15 mouse cellular contexts compared by ENCODE assay signal in genomic region chr8:79370646-79371290, GRCm38 (mm10). TPM values are rescaled to one million over a fixed set of nuclear protein-coding genes. Genes with fewer than 3 reads are reported as not detected.
DNase-seq lines count a peak whose midpoint lies in the region; ATAC-seq and TF ChIP-seq lines count a peak whose summit lies in the region.
"Had no signal": no experiment of that assay in that cellular context is flagged by ENCODE, and none has a peak within 500 bp of the region (broad histone marks: within the 10 kb centered on the region; RNA-seq: fewer than 3 reads in every experiment).

No protein-coding gene starts in this region.

- no peak for ATAC-seq in liver, embryonic 15.5 days (ENCODE audit: insufficient read depth)
- no peak for ATAC-seq in liver, embryonic 11.5 days (replicated peaks; ENCODE audit: low FRiP score)
- peak; percentile 84 for ATAC-seq in activated CD4-positive, CD25-positive, alpha-beta regulatory T cell, adult 4 months
- no peak for ATAC-seq in intestine, postnatal 0 days
- ATAC-seq in stomach, embryonic 15.5 days (ENCODE audit: insufficient read depth, low FRiP score, low read depth), result no peak
- ATAC-seq in erythroblast, adult 5-6 weeks (replicated peaks; ENCODE audit: low FRiP score, poor library complexity, severe bottlenecking), result no peak
- ATAC-seq in heart, embryonic 11.5 days (replicated peaks; ENCODE audit: insufficient number of reproducible peaks, low FRiP score, low TSS enrichment), result no peak
- ATAC-seq: midbrain, embryonic 15.5 days had no signal

- DNase-seq in liver, embryonic 11.5 days (ENCODE audit: low spot score), result no peak
- no peak for DNase-seq in adrenal gland, adult 8-10 months
- DNase-seq: adrenal gland, postnatal 14 days; cerebellum, adult 18-20 months; kidney, adult 11 months; lung, postnatal 10 days; right cerebral cortex, postnatal 14 days had no signal

- H3K4me1 ChIP-seq in liver, embryonic 15.5 days (replicated peaks), result peaks cover 48% of the 10 kb centered on the region
- peaks cover 27% of the 10 kb centered on the region for H3K4me1 ChIP-seq in liver, embryonic 11.5 days (replicated peaks; ENCODE audit: control insufficient read depth, insufficient read depth, low read length)
- peaks cover 22% of the 10 kb centered on the region for H3K4me1 ChIP-seq in intestine, postnatal 0 days (replicated peaks; ENCODE audit: control insufficient read depth, insufficient read depth, low read length)
- H3K4me1 ChIP-seq in stomach, embryonic 15.5 days, result peaks cover 26% of the 10 kb centered on the region
- H3K4me1 ChIP-seq in heart, embryonic 11.5 days (ENCODE audit: control insufficient read depth, insufficient read depth, low read length), result peaks cover 22% of the 10 kb centered on the region

- H3K36me3 ChIP-seq in liver, embryonic 15.5 days (replicated peaks), result no peaks in the 10 kb centered on the region
- peaks cover 3% of the 10 kb centered on the region; the same call in 1 of the 2 replicates for H3K36me3 ChIP-seq in liver, embryonic 11.5 days (ENCODE audit: control insufficient read depth, insufficient read depth, low read length)
- H3K36me3 ChIP-seq in intestine, postnatal 0 days (ENCODE audit: control insufficient read depth, insufficient read depth), result peaks cover 16% of the 10 kb centered on the region; the same call in 1 of the 2 replicates
- H3K36me3 ChIP-seq in stomach, embryonic 15.5 days, result peaks cover 18% of the 10 kb centered on the region; the same call in 1 of the 2 replicates
- H3K36me3 ChIP-seq in heart, embryonic 11.5 days (ENCODE audit: control insufficient read depth, insufficient read depth, low read length), result 0 out of 2 replicates have a peak, but pooled peaks cover 7% of the 10 kb centered on the region

- H3K4me3 ChIP-seq in liver, embryonic 15.5 days (replicated peaks), result no peak overlapping the region
- no peak overlapping the region for H3K4me3 ChIP-seq in liver, embryonic 11.5 days (ENCODE audit: low read depth, low read length)
- H3K4me3 ChIP-seq in intestine, postnatal 0 days (ENCODE audit: low read depth, low read length), result peak overlapping the region; percentile 29
- no peak overlapping the region; the same call in 1 of the 2 replicates for H3K4me3 ChIP-seq in stomach, embryonic 15.5 days (replicated peaks)
- no peak overlapping the region for H3K4me3 ChIP-seq in heart, embryonic 11.5 days (ENCODE audit: low read depth, low read length)
- H3K4me3 ChIP-seq: heart, embryonic 15.5 days; midbrain, embryonic 15.5 days had no signal

- H3K9me3 ChIP-seq in liver, embryonic 15.5 days (replicated peaks), result no peaks in the 10 kb centered on the region
- no peaks in the 10 kb centered on the region for H3K9me3 ChIP-seq in liver, embryonic 11.5 days (ENCODE audit: control insufficient read depth, low read length)
- H3K9me3 ChIP-seq in intestine, postnatal 0 days (ENCODE audit: control insufficient read depth), result no peaks in the 10 kb centered on the region
- H3K9me3 ChIP-seq in stomach, embryonic 15.5 days, result no peaks in the 10 kb centered on the region
- no peaks in the 10 kb centered on the region for H3K9me3 ChIP-seq in heart, embryonic 11.5 days (replicated peaks; ENCODE audit: control insufficient read depth, low read length)
- H3K9me3 ChIP-seq: heart, embryonic 15.5 days; midbrain, embryonic 15.5 days had no signal

- H3K4me2 ChIP-seq in liver, embryonic 15.5 days, result peak overlapping the region; percentile 10; the same call in 1 of the 2 replicates
- no peak overlapping the region for H3K4me2 ChIP-seq in liver, embryonic 11.5 days
- peak overlapping the region; percentile 64 for H3K4me2 ChIP-seq in intestine, postnatal 0 days (replicated peaks; ENCODE audit: low read depth)
- peak overlapping the region; percentile 14; the same call in 1 of the 2 replicates for H3K4me2 ChIP-seq in stomach, embryonic 15.5 days
- no peak overlapping the region for H3K4me2 ChIP-seq in heart, embryonic 11.5 days
- H3K4me2 ChIP-seq: heart, embryonic 15.5 days; midbrain, embryonic 15.5 days had no signal

- 70% methylated on average over 12 of the region's 12 CpGs for WGBS in liver, embryonic 15.5 days (ENCODE audit: insufficient replicate concordance)
- WGBS in liver, embryonic 11.5 days, result 88% methylated on average over 12 of the region's 12 CpGs
- WGBS in intestine, postnatal 0 days, result 46% methylated on average over 12 of the region's 12 CpGs
- 80% methylated on average over 12 of the region's 12 CpGs for WGBS in stomach, embryonic 15.5 days
- WGBS in heart, embryonic 11.5 days (ENCODE audit: insufficient replicate concordance), result 89% methylated on average over 12 of the region's 12 CpGs

- no peaks in the 10 kb centered on the region for H3K27me3 ChIP-seq in liver, embryonic 15.5 days
- no peaks in the 10 kb centered on the region for H3K27me3 ChIP-seq in liver, embryonic 11.5 days (replicated peaks; ENCODE audit: control insufficient read depth, insufficient read depth, low read length)
- H3K27me3 ChIP-seq in intestine, postnatal 0 days (replicated peaks; ENCODE audit: control insufficient read depth, insufficient read depth, low read length), result no peaks in the 10 kb centered on the region
- H3K27me3 ChIP-seq in stomach, embryonic 15.5 days (replicated peaks), result no peaks in the 10 kb centered on the region
- H3K27me3 ChIP-seq in heart, embryonic 11.5 days (ENCODE audit: control insufficient read depth, insufficient read depth, low read length), result no peaks in the 10 kb centered on the region
- H3K27me3 ChIP-seq: heart, embryonic 15.5 days; midbrain, embryonic 15.5 days had no signal

- no peak for TF ChIP-seq CTCF in intestine, postnatal 0 days (IDR thresholded peaks at IDR 0.05; ENCODE audit: low read depth)

- no peak overlapping the region for H3K9ac ChIP-seq in liver, embryonic 15.5 days
- H3K9ac ChIP-seq in liver, embryonic 11.5 days (ENCODE audit: low read depth, low read length), result no peak overlapping the region
- peak overlapping the region; percentile 11; the same call in 1 of the 2 replicates for H3K9ac ChIP-seq in intestine, postnatal 0 days (ENCODE audit: low read depth, low read length)
- no peak overlapping the region for H3K9ac ChIP-seq in stomach, embryonic 15.5 days
- no peak overlapping the region for H3K9ac ChIP-seq in heart, embryonic 11.5 days (ENCODE audit: low read depth, low read length)
- H3K9ac ChIP-seq: heart, embryonic 15.5 days; midbrain, embryonic 15.5 days had no signal

- no peak overlapping the region for H3K27ac ChIP-seq in liver, embryonic 15.5 days (replicated peaks)
- H3K27ac ChIP-seq in liver, embryonic 11.5 days (ENCODE audit: low read depth, low read length), result no peak overlapping the region
- H3K27ac ChIP-seq in intestine, postnatal 0 days (ENCODE audit: low read depth, low read length), result peak overlapping the region; percentile 86
- no peak overlapping the region for H3K27ac ChIP-seq in stomach, embryonic 15.5 days
- no peak overlapping the region for H3K27ac ChIP-seq in heart, embryonic 11.5 days (ENCODE audit: low read depth, low read length)
- H3K27ac ChIP-seq: heart, embryonic 15.5 days; midbrain, embryonic 15.5 days had no signal

RNA-seq across cellular contexts. Expression of gene Smad1, which starts 28.6 kb away (rescaled TPM):
- 6.1 and 6.4 TPM in 2 replicates for polyA plus RNA-seq in liver, embryonic 15.5 days (2015; fragmentation: Nextera tagmentation; extraction: Ambion mirVana)
- 18.5 TPM in 2 replicates for polyA plus RNA-seq in liver, embryonic 11.5 days (2014; fragmentation: Nextera tagmentation; extraction: Ambion mirVana)
- 1 to 10 TPM; 4.7 to 5.4 TPM for polyA plus RNA-seq in activated CD4-positive, CD25-positive, alpha-beta regulatory T cell, adult 4 months (2017; shearing (Covaris generic))
- polyA plus RNA-seq in intestine, postnatal 0 days (2015; fragmentation: Nextera tagmentation; extraction: Ambion mirVana), result 27.3 and 27.4 TPM in 2 replicates
- 39.8 and 39.9 TPM in 2 replicates for polyA plus RNA-seq in stomach, embryonic 15.5 days (2015; fragmentation: Nextera tagmentation; extraction: Ambion mirVana)
- total RNA-seq in adrenal gland, adult 8-10 months (2022), result 10 to 100 TPM; 24.2 to 37.3 (median 28.3) TPM
- 1.5 and 1.9 TPM in 2 replicates for total RNA-seq in erythroblast, adult 5-6 weeks (2015; ENCODE audit: low replicate concordance)
- 1.9 and 2.6 TPM in 2 replicates for total RNA-seq in erythroblast, adult 5-6 weeks (2017; ENCODE audit: low replicate concordance)
- 23.0 and 26.2 TPM in 2 replicates for polyA plus RNA-seq in heart, embryonic 11.5 days (2014; fragmentation: Nextera tagmentation; extraction: Ambion mirVana)

Comparison
In these comparisons a context has a peak if more than half of its experiments do, and no peak if none do; other contexts are left out.
1. H3K4me2 ChIP-seq: peak in liver, embryonic 15.5 days (single experiment), intestine, postnatal 0 days (single experiment) and stomach, embryonic 15.5 days (single experiment); none in liver, embryonic 11.5 days (single experiment) and heart, embryonic 11.5 days (single experiment).